Mouse (Mus musculus) midbrain, postnatal 0 days (tissue): ENCODE results near the gene Slc35a5. TPM values are rescaled to one million over a fixed set of nuclear protein-coding genes. Genes with fewer than 3 reads are reported as not detected.
A peak's percentile ranks its signal among the peaks of the same experiment; 100 is the strongest.

Source experiments
- ATAC-seq: fragments of 200-750 bp; cut with Nextera tagmentation; 2 replicates; pipeline ENCODE4 v1.8.0; 2017; ENCODE audit warnings: moderate number of reproducible peaks, mild to moderate bottlenecking, moderate TSS enrichment, moderate library complexity; ENCODE audit not compliant: low FRiP score
- DNase-seq: peaks from one replicate; pipeline ENCODE4 v3.0.0-alpha.2; 2015; ENCODE audit warnings: low spot score
- H3K27ac ChIP-seq: fragments of 300-500 bp; sonication (generic); 2 replicates; pipeline ENCODE4 v1.5.1; 2014; ENCODE audit warnings: low read depth, mild to moderate bottlenecking, low read length, mixed read lengths
- H3K27me3 ChIP-seq: fragments of 300-500 bp; sonication (generic); 2 replicates; pipeline ENCODE4 v1.6.1; 2014; ENCODE audit warnings: low read length, control low read depth, mixed read lengths; ENCODE audit not compliant: insufficient read depth
- H3K36me3 ChIP-seq: fragments of 300-500 bp; sonication (generic); 2 replicates; pipeline ENCODE4 v1.6.1; 2014; ENCODE audit warnings: low read length, control low read depth, mixed read lengths; ENCODE audit not compliant: insufficient read depth
- H3K4me1 ChIP-seq: fragments of 300-500 bp; sonication (generic); 2 replicates; pipeline ENCODE4 v1.6.1; 2014; ENCODE audit warnings: mild to moderate bottlenecking, control low read depth, antibody characterized with exemption, low read length, mixed read lengths; ENCODE audit not compliant: insufficient read depth
- H3K4me2 ChIP-seq: fragments of 300-500 bp; sonication (generic); 2 replicates; pipeline ENCODE4 v1.6.1; 2014; ENCODE audit warnings: low read depth, mild to moderate bottlenecking, low read length, mixed read lengths; ENCODE audit not compliant: poor library complexity, severe bottlenecking
- H3K4me3 ChIP-seq: fragments of 300-500 bp; sonication (generic); 2 replicates; pipeline ENCODE4 v1.5.1; 2014; ENCODE audit warnings: low read depth, mild to moderate bottlenecking, low read length, moderate library complexity
- H3K9ac ChIP-seq: fragments of 300-500 bp; sonication (generic); replicated peaks from 2 replicates; pipeline ENCODE4 v1.6.1; 2014; ENCODE audit warnings: mild to moderate bottlenecking, low read length, moderate library complexity, mixed read lengths; ENCODE audit not compliant: poor library complexity, severe bottlenecking
- H3K9me3 ChIP-seq: fragments of 300-500 bp; sonication (generic); 2 replicates; pipeline ENCODE4 v1.6.1; 2016; ENCODE audit warnings: low read length, control low read depth
- CTCF ChIP-seq: IDR thresholded peaks from 2 replicates; pipeline ENCODE4 v1.5.1; 2016; ENCODE audit warnings: antibody characterized with exemption, mild to moderate bottlenecking
- WGBS: fragments of 180-500 bp; shearing (Covaris S2); extraction: QIAGEN DNeasy Blood & Tissue Kit; methylation state at CpG from one replicate; pipeline ENCODE4 v1.1.7; 2014; 5-methylcytosine and 5-hydroxymethylcytosine counted together
- polyA plus RNA-seq: library from polyadenylated mRNA; unstranded; fragments of >200 nt; fragmentation: Nextera tagmentation; extraction: Ambion mirVana; gene quantifications from 2 replicates; pipeline ENCODE4 v1.2.1, GENCODE M21; 2015
- total RNA-seq: library from RNA; depleted of rRNA; stranded (reverse); fragments of >200 nt; gene quantifications from 2 replicates; pipeline ENCODE4 v1.2.3, GENCODE M21; 2014; rRNA removed

Gene Slc35a5
- total RNA-seq, result 31.4 and 35.0 TPM in 2 replicates
- 30.3 and 34.2 TPM in 2 replicates for polyA plus RNA-seq

GRCm38 (mm10) chr16:45158522-45159388 lies at the start of gene Slc35a5, which contains the start of gene Atg3:
TSS of gene Slc35a5 (minus strand) at chr16:45158706.
TSS of gene Atg3 (plus strand) at chr16:45158785.
- peaks cover 8% of the 10 kb centered on the region; the same call in 1 of the 2 replicates for H3K4me1 ChIP-seq
- ATAC-seq (peak; percentile 98), DNase-seq (peak; percentile 99)
- under 1% methylated on average over 57 of the region's 64 CpGs for WGBS
- H3K27me3 ChIP-seq, result no peaks in the 10 kb centered on the region
- peak within 1 kb of the TSS; percentile 95 for H3K4me3 ChIP-seq
- TF ChIP-seq CTCF, result no peak; the same call in 1 of the 2 replicates
- peak within 1 kb of the TSS; percentile 93 for H3K27ac ChIP-seq
- H3K9me3 ChIP-seq, result no peaks in the 10 kb centered on the region
- H3K9ac ChIP-seq, result peak within 1 kb of the TSS; percentile 93
- peaks cover 6% of the 10 kb centered on the region; the same call in 1 of the 2 replicates for H3K36me3 ChIP-seq
- peak within 1 kb of the TSS; percentile 78 for H3K4me2 ChIP-seq

- Histone ChIP-seq H3K36me3 (no peaks in the 10 kb centered on the region), H3K4me3 (no peak overlapping the region), H3K27ac (no peak overlapping the region), H3K9ac (no peak overlapping the region), H3K4me2 (no peak overlapping the region), H3K27me3 (no peaks in the 10 kb centered on the region), H3K9me3 (no peaks in the 10 kb centered on the region), H3K4me1 (no peaks in the 10 kb centered on the region)
- ATAC-seq, result no peak
- TF ChIP-seq CTCF, result no peak
- DNase-seq, result no peak
- 71% methylated on average over 12 of the region's 12 CpGs for WGBS
Observed at GRCm38 (mm10) chr16:45204859-45205670, 46.6 kb upstream of the Slc35a5 start.

- TF ChIP-seq CTCF, result no peak
- 87% methylated on average over 4 of the region's 4 CpGs for WGBS
- no peaks in the 10 kb centered on the region for H3K9me3 ChIP-seq
- no peak overlapping the region for H3K4me2 ChIP-seq
- H3K36me3 ChIP-seq, result no peaks in the 10 kb centered on the region
- H3K27ac ChIP-seq, result no peak overlapping the region
- ATAC-seq (no peak), DNase-seq (no peak)
- no peak overlapping the region for H3K9ac ChIP-seq
- no peaks in the 10 kb centered on the region for H3K27me3 ChIP-seq
- no peaks in the 10 kb centered on the region for H3K4me1 ChIP-seq
- no peak overlapping the region for H3K4me3 ChIP-seq
Observed at GRCm38 (mm10) chr16:45204438-45204837, 45.9 kb upstream of the Slc35a5 start.

GRCm38 (mm10) chr16:45201395-45201794 lies 42.9 kb upstream of the Slc35a5 start:
- no peaks in the 10 kb centered on the region for H3K36me3 ChIP-seq
- no peaks in the 10 kb centered on the region for H3K4me1 ChIP-seq
- DNase-seq (no peak), ATAC-seq (no peak)
- no peaks in the 10 kb centered on the region for H3K9me3 ChIP-seq
- H3K9ac ChIP-seq, result no peak overlapping the region
- no peaks in the 10 kb centered on the region for H3K27me3 ChIP-seq
- H3K4me3 ChIP-seq, result no peak overlapping the region
- no peak for TF ChIP-seq CTCF
- no peak overlapping the region for H3K27ac ChIP-seq
- no peak overlapping the region for H3K4me2 ChIP-seq
- 92% methylated on average over 2 of the region's 2 CpGs for WGBS

GRCm38 (mm10) chr16:45196816-45197215 lies 38.3 kb upstream of the Slc35a5 start:
- Histone ChIP-seq H3K4me2 (no peak overlapping the region), H3K27me3 (no peaks in the 10 kb centered on the region), H3K4me1 (no peaks in the 10 kb centered on the region), H3K36me3 (no peaks in the 10 kb centered on the region), H3K9ac (no peak overlapping the region), H3K9me3 (no peaks in the 10 kb centered on the region), H3K27ac (no peak overlapping the region), H3K4me3 (no peak overlapping the region)
- WGBS, result 26% methylated on average over 6 of the region's 6 CpGs
- DNase-seq (peak; percentile 93), ATAC-seq (peak; percentile 89)
- peak; percentile 95 for TF ChIP-seq CTCF
